Mouse (Mus musculus) erythroid progenitor cell, adult 5-6 weeks (primary cell): Measurements from ENCODE around the gene Mgat4a. TPM values are rescaled to one million over a fixed set of nuclear protein-coding genes. Genes with fewer than 3 reads are reported as not detected.

Experiments
- ATAC-seq: replicated peaks from 2 replicates; pipeline ENCODE4 v1.8.0; 2016; ENCODE audit warnings: moderate number of reproducible peaks, mild to moderate bottlenecking, moderate TSS enrichment, inconsistent platforms; ENCODE audit not compliant: poor library complexity, low FRiP score, severe bottlenecking
- total RNA-seq, 2 experiments: library from RNA; stranded (forward) in 1 of 2; stranded (reverse) in 1 of 2; fragments of 150-400 nt in 1 of 2; fragments of 186-747, 209-891 nt in 1 of 2; gene quantifications; 2 replicates each; pipeline versions ENCODE4 v1.2.3 to v1.2.4; 2015 to 2017; ENCODE audit warnings: low replicate concordance in 2 of 2

The Mgat4a gene
- total RNA-seq, 2 experiments from 2014 or later, result 0.91 to 3.4 TPM

DNA sequence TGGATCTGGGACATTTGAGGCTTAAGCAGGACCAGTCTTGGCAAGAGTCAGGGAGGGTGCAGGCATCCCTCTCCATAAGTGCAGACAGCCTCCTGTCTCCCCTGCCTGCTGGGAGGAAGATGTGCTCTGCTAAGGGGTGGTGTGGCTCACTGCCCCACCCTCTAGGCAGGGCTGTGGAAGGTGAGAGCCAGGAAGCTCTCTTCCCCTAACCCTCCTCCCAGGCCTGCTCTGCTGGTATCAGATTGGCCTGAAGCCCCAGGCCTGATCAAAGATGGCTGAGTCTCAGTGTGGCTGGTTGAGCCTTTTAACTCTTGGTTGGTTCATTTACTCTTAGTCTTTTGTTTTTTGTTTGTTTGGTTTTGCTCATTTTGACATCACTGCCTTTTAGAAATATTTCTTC lies 131.2 kb downstream of the Mgat4a start:
- ATAC-seq, result no peak

DNA sequence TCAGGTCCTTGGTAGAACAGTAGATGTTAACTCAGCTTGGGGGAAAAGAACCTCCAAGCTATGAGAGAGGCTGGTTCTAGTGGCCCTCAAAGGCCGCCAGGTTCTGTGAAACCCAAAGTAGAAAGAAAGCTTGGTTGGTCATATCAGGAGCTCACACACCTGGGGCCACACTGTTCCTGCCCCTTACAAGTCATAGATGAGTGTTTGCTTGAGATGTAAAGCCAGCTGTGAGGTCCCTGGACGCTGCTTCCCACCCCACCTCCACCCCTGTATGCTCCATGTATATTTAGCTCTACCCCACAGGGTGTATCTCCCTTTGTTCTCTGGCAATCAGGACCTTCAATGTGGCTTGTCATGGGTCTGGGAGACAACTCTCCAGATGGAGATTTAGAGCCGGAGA lies 132.1 kb downstream of the Mgat4a start:
- no peak for ATAC-seq

DNA sequence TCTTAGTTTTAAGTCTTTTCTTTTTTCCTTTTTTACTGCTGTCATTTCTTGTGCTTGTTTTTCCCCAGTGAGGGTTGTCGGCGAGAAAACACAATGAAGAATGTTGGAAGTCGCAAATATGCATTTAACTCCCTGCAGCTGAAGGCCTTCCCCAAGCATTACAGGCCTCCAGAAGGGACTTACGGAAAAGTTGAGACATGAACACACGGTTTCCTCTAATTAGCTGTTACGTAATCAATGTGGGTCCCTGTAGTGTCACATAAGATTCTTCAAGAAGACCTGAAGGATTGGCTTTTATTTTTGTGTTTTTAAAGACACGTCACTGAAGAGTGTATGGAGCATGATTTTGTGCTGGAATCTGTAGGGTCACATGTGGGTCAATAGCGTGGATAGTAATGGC lies 132.8 kb downstream of the Mgat4a start:
- no peak for ATAC-seq

DNA sequence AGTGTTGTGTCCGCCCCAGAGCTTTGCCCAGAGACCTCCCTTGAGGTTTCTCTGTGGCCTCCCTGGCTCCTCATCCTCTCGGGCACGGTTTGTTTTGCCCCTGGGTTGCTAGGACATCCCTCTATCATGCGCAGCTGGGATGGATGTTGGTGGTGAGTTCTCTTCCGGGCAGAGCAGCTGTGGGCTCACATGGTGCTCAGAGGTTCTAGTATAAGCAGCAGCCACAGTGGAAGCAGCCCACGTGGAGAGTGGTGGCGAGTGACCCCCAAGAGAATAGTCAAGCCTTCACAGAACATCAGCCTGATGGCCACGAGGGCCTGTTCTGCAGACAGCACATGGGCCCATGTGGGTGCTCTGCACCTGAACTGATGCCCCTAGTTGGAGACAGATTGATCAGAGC lies 133.6 kb downstream of the Mgat4a start:
- ATAC-seq, result no peak

- no peak for ATAC-seq
These were observed 135.7 kb downstream of the Mgat4a start for GRCm38 (mm10) chr1:37405137-37405536.

DNA sequence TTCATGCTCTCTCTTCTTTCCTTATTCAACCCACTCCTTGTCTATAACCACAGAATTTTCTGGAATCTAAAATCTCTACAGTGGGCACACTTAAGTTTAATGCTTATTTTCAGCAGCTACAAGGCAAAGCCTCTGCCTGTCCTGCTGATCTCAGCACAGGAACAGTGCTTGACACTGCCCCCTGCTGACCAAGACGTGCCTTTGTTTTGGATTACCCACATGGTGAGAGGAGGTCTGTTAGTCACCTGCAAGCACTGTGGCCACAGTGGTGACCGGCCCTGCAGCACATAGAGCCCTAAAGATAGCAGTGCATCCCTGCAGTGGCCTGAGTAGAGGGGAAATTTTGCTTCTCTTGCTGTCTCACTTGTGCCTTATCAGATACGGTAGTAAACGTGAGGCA lies 139.1 kb downstream of the Mgat4a start:
- ATAC-seq, result no peak

GRCm38 (mm10) chr1:37399734-37400133 lies 141.1 kb downstream of the Mgat4a start:
- no peak for ATAC-seq

DNA sequence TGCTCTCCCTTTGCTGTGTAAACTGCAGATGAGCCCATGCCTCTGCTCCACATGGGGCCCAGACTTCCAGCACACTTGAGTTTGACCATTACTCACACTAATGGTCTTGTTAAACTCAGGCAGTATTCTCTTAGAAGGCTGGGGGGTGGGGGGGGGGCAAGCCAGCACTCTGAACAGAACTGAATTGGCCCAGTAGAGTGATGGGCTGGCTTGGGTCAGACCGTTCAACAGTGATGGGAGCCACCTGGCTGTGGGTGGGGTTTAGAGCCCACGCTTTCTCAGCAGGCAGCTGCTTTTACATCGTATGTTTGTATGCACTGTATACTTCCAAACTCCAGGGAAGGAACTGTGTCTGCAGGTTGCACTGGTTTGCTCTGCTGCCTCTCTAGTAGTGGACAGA lies 141.9 kb downstream of the Mgat4a start:
- no peak for ATAC-seq

DNA sequence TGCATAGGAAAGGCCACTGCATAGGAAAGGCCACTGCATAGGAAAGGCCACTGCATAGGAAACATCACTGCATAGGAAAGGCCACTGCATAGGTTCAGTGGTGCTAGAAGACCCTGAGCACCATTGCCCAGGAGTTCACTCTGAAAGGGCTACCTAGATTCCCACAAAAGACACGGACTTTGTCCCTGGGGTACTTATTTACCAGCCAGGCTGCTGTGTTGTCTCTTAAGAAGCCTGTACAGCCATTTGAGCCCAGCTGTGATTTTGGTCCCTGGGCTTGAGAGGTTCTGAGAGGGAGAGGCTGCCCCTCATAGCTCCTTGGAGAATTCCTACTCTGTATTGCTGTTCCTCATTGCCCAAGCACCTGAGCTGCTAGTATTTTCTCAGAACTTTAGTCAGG lies 144.3 kb downstream of the Mgat4a start:
- no peak for ATAC-seq

GRCm38 (mm10) chr1:37393174-37393573 lies 147.6 kb downstream of the Mgat4a start:
- no peak for ATAC-seq

Other genes starting within 250 kb of the Mgat4a start
- gene Inpp4a, start 241.2 kb downstream of the Mgat4a start, total RNA-seq (2015; ENCODE audit: low replicate concordance), result 2.9 and 6.7 TPM in 2 replicates
- gene Inpp4a, start 241.2 kb downstream of the Mgat4a start, total RNA-seq (2017; ENCODE audit: low replicate concordance), result 2.2 and 3.0 TPM in 2 replicates
- gene Coa5, start 110.9 kb downstream of the Mgat4a start, total RNA-seq (2015; ENCODE audit: low replicate concordance), result 25.6 and 26.0 TPM in 2 replicates
- gene Coa5, start 110.9 kb downstream of the Mgat4a start, total RNA-seq (2017; ENCODE audit: low replicate concordance), result 11.6 and 17.6 TPM in 2 replicates
- 27.7 and 39.6 TPM in 2 replicates for gene Unc50, start 110.9 kb downstream of the Mgat4a start, total RNA-seq (2015; ENCODE audit: low replicate concordance)
- gene Unc50, start 110.9 kb downstream of the Mgat4a start, total RNA-seq (2017; ENCODE audit: low replicate concordance), result 7.6 and 16.2 TPM in 2 replicates
- gene 2010300C02Rik, start 179.1 kb upstream of the Mgat4a start, total RNA-seq (2015; ENCODE audit: low replicate concordance), result 1.8 TPM in 1 of 2 replicates, not detected in the other
- gene 2010300C02Rik, start 179.1 kb upstream of the Mgat4a start, total RNA-seq (2017; ENCODE audit: low replicate concordance), result 0.13 TPM in 1 of 2 replicates, not detected in the other